Mouse (Mus musculus) T-helper 17 cell (primary cell): ENCODE results near the gene Slc35e3.
"Not testable (repeated sequence)": the region's sequence is repeated elsewhere in the genome, so short reads cannot be mapped to it uniquely, and the experiment has no call there.

Experiments
- in situ Hi-C, 2 experiments: fragments of 300-600 bp; cut with MboI, MseI; formaldehyde crosslinking; loops; 1 replicate in 1 of 2; 2 replicates in 1 of 2; pipeline ENCODE4 v1.15.1; 2025; ENCODE audit warnings: high pct_unique_total_duplicates in 2 of 2

Slc35e3 gene

DNA sequence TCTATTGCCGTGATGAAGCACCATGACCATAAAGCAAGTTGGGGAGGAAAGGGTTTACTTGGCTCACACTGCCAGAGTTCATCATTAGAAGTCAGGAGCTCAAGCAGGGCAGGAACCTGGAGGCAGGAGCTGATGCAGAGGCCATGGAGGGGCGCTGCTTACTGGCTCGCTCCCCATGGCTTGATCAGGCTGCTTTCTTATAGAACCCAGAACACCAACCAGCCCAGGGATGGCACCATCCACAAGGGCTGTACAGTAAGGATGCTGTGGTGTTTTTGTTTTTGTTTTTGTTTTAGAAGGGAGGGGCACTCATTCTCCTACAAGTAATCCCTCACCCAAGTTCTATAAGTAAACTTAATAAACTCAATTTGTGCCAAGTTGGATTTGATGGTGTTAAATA lies 29.5 kb downstream of the Slc35e3 start:
- in situ Hi-C loops: no loop called here

DNA sequence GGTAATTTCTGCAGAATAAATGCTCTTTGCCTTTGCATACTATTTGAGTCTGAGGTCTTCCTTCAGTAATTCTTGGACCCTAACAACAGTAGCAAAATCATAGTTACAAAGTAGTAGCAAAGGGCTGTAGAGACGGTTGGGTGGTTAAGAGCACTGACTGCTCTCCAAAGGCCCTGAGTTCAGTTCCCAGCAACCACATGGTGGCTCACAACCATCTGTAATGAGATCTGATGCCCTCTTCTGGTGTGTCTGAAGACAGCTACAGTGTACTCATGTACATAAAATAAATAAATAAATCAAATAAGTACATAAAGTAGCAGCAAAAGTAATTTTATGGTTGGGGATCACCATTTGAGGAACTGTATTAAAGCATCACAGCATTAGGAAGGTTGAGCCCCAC lies 30.5 kb downstream of the Slc35e3 start:
- in situ Hi-C loops: not testable (repeated sequence)

DNA sequence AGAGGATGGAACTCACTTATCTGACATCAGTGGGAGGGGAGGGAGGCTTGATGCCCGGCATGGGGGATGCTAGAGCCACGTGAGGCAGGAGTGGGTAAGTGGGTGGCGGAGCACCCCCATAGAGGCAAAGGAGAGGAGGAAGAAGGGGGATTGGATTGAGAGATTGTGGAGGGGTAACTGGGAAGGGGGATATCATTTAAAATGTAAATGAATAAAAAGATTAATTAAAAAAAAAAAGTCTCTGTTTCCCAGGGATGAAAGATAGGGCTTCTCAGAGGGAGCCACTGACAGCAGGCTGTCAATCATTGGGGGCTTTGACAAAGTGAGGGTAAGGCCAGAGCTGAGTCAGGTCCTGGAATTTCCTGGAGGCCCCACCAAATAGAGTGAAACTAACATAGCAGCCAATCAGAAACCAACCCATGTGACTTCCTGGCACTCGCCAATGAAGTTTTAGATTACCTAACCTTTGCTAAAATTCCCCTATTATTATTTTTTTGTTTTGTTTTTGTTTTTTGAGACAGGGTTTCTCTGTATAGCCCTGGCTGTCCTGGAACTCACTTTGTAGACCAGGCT lies 31.2 kb downstream of the Slc35e3 start:
- in situ Hi-C loops: no loop called here

- in situ Hi-C loops: no loop called here
Observed at GRCm38 (mm10) chr10:117714048-117714545, 32.1 kb downstream of the Slc35e3 start.

DNA sequence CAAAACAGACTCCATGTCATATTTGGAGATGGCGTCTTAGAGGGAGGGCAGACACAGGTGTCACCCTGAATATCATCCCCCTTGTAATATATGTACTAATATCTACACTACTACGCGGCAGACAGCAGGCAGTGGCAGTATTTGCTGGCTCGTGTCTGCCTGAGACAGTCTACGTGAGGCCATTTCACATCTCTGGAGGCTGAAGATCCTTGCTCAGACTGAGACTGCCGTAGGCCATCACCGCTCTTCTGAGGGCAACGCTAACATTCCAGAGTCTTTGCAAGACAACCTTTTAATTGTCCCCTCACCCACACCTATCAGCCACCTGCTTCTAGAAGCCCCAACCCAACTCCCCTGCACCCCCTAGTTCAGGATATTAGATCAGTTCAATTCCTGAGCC lies 32.7 kb downstream of the Slc35e3 start:
- in situ Hi-C loops: no loop called here

DNA sequence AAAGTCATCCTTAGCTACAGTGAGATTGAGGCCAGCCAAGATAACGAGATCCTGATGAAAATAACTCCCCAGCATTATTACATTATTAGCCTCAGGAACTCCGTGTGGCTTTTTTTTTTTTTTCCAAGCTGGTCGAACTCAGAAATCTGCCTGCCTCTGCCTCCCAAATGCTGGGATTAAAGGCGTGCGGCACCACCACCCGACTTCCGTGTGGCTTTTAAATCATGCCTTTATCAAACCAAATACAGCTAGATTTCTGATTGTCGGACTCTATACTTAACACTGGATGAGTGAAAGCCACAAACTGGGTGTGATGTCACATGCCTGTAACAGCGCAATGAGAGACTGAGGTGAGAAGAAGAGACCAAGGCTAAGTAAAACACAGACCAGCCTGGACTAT lies 33.3 kb downstream of the Slc35e3 start:
- in situ Hi-C loops: no loop called here

- in situ Hi-C loops: no loop called here
Observed at GRCm38 (mm10) chr10:117712191-117712754, 33.9 kb downstream of the Slc35e3 start.

DNA sequence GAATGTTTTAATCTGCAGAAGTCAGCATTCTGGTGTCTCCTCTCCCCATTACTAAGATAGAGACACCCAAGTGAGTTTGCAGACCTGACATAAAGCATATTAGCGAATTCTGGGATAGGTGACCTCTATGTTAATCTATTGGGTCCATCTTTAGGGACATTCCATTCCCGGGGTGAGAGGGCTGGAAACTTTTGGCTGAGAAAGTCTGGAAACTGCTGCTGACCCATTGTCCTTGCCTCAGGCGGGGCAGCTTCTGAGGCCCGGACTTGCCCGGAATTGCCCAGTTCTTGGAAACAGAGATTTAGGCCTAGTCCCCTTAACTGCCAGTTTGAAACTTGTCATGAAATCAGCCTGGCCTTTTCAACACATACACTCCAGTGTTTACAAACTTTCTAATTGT lies 34.8 kb downstream of the Slc35e3 start:
- in situ Hi-C loops: no loop called here

DNA sequence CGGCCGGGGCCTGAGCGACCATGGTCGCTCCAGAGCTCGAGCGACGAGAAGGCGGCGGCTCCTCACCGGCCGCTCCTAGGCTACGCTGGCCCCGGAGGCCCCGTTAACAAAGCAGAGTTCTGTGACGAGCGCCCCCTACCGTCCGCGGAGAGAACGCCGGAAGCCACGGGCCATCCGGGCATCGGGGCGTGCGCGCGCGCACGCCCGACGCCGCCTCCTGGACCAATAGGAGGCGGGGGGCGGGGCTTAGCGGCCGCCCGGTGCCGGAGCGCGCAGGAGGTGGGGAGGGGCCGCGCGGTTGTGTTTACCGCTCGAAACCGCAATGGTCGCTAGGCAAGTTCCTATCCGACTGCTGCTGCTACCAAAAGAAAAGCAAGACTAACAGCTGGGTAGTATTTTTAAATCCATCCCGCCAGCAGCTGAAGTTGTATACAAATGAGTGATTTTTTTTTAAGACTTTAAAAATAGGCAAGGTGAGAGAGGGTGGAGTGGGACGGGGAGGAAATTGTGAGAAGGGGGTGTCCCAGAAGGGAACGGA lies 35.5 kb downstream of the Slc35e3 start, which contains the start of gene Mdm2:
Gene Mdm2, minus strand, starts transcription at position 155 of the 538 bp plus-strand sequence.
- in situ Hi-C loops: no loop called here

DNA sequence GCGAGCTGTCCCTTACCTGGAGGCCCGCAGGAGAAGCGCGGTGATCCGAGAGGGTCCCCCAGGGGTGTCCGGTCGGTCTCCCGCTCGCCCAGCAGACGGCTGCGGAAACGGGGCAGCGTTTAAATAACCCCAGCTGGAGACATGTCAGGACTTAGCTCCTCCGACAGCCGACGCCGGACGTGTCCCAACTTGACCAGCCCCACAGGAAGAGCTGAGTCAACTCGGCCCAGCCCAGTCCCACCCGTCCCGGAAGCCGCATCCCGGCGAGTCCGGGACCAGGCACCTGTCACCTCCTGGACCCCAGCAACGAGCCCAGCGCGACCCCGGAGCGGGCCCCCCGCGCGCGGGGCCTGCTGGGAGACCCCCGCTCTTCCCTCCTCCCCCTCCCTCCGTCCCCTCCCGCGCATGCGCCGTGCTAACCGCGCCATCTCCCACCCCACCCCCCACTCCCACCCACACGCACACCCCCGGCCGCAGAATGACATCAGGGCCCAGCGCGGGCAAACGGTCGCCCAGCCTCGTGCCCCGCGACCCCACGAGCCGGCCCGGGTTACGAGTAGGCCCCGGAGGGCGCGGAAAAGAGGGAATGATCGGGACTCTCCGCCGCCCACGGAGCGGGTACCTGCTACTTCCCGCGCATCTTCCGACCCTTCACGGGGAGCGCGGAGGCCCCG lies 36.1 kb downstream of the Slc35e3 start:
- in situ Hi-C loops: no loop called here

DNA sequence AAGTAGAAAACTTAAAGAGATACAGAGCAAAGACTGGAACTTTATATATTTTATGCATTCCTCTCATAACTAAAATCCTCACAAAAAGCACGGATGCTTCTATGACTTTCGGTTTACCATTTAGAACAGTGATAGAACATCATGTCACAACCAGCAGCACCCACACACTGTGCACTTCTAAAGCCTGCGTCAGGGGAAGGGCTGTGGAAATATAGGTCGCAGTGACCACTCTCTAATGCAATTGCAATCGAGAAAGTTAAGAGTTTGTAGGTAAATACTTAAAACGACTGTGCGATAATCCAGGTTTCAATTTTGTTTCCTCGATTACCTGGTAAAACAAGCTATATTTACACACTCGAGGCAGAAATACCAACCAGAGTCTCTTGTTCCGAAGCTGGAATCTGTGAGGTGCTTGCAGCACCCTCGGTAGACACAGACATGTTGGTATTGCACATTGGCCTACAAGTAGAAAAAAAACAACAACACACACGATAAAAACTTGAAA lies 36.8 kb downstream of the Slc35e3 start:
- in situ Hi-C loops: no loop called here

- in situ Hi-C loops: no loop called here
Observed at GRCm38 (mm10) chr10:117708856-117709255, 37.3 kb downstream of the Slc35e3 start.

- in situ Hi-C loops: no loop called here
Observed at GRCm38 (mm10) chr10:117708376-117708775, 37.8 kb downstream of the Slc35e3 start.

DNA sequence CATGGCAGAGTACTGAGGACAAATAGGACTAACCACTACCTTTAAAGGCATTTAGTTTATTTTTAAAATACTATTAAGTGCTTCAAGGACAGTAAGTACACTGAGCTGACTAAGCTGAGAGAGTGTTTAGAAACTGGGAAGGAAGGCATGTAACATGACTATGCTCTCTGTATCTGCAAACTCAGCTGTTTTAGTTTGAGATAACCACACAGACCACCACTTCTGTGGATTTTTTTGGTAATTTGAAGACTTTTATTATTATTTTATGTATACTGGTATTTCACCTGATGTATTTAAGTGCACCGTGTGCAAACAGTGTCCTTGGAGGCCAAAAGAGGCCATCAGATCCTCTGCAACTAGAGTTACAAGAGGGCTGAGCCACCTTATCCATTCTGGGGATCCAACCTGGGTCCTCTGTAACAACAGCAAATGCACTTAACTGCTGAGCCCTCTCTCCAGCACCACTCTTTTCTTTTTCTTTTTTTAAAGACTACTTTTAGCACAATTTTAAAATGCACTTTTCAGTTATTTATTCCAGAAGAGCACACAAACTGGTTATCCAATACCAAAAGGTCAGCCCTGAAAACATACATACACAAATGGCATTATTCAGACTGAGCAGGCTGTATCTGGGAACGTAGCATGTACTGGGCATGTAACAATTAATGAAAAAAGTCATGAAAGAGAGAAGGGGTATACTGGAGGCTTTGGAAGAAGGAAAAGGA lies 38.9 kb downstream of the Slc35e3 start:
- in situ Hi-C loops: no loop called here

GRCm38 (mm10) chr10:117706440-117706839 lies 39.7 kb downstream of the Slc35e3 start:
- in situ Hi-C loops: no loop called here

GRCm38 (mm10) chr10:117705806-117706205 lies 40.4 kb downstream of the Slc35e3 start:
- in situ Hi-C loops: no loop called here

- in situ Hi-C loops: no loop called here
Observed at GRCm38 (mm10) chr10:117704964-117705335, 41.2 kb downstream of the Slc35e3 start.

- in situ Hi-C loops: not testable (repeated sequence)
Observed at GRCm38 (mm10) chr10:117704314-117704963, 41.7 kb downstream of the Slc35e3 start.

GRCm38 (mm10) chr10:117703506-117703905 lies 42.7 kb downstream of the Slc35e3 start:
- in situ Hi-C loops: no loop called here

DNA sequence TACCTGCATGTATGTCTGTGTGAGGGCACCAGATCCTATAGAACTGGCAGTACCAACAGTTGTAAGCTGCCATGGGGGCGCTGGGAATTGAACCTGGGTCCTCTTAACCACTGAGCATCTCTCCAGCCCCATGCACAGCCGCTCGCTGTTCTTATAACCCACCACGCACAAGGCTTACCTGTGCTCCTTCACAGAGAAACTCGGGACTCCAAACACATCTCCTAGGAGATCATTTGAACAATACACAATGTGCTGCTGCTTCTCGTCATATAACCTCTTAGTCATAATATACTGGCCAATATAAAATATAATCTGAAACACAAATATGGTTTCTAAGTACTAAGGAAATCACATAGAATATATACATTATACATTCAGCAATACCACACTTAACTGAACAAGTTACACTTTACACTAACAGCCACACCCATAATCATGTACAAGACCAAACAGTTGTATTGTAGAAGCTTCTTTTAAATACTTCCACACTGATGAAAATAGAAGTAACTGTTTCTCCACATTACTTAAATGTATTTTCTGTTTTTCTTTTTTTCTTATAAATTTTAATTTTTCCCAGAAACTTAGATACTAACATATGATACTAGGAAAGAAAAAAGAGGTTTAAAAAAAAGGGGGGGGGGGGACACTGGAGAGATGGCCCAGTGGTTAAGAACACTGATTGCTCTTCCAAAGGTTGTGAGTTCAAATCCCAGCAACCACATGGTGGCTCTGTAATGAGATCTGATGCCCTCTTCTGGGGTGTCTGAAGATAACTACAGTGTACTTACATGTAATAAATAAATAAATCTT lies 43.9 kb downstream of the Slc35e3 start:
- in situ Hi-C loops: no loop called here
